Mouse (Mus musculus): Measurements from ENCODE around the gene Dock10. TPM values are rescaled to one million over a fixed set of nuclear protein-coding genes. Genes with fewer than 3 reads are reported as not detected.

Gene Dock10
- polyA plus RNA-seq, 1 experiment from 2014 or later, result 3.1 TPM

GRCm38 (mm10) chr1:80639553-80639952 is 118.8 kb downstream of the Dock10 start:
- Histone ChIP-seq H3K36me3 (no peaks in the 10 kb centered on the region), H3K9me3 (no peaks in the 10 kb centered on the region), H3K4me1 (replicated peaks) (no peaks in the 10 kb centered on the region), H3K27me3 (ENCODE audit: insufficient read depth, poor library complexity, severe bottlenecking) (no peaks in the 10 kb centered on the region), H3K4me3 (no peak overlapping the region), H3K27ac (no peak overlapping the region)
- no peak for DNase-seq (ENCODE audit: low spot score)
- WGBS, result 89% methylated on average over 1 of the region's 1 CpGs

- Histone ChIP-seq H3K27me3 (ENCODE audit: insufficient read depth, poor library complexity, severe bottlenecking) (no peaks in the 10 kb centered on the region), H3K9me3 (no peaks in the 10 kb centered on the region), H3K4me3 (no peak overlapping the region), H3K36me3 (no peaks in the 10 kb centered on the region), H3K4me1 (replicated peaks) (no peaks in the 10 kb centered on the region), H3K27ac (no peak overlapping the region)
- DNase-seq (ENCODE audit: low spot score), result no peak
- 80% methylated on average over 4 of the region's 4 CpGs for WGBS
These were observed 121.1 kb downstream of the Dock10 start for GRCm38 (mm10) chr1:80637214-80637705.

- Histone ChIP-seq H3K4me1 (replicated peaks) (peaks cover 5% of the 10 kb centered on the region), H3K27me3 (ENCODE audit: insufficient read depth, poor library complexity, severe bottlenecking) (no peaks in the 10 kb centered on the region), H3K9me3 (no peaks in the 10 kb centered on the region), H3K36me3 (no peaks in the 10 kb centered on the region), H3K4me3 (no peak overlapping the region), H3K27ac (no peak overlapping the region)
- DNase-seq (ENCODE audit: low spot score), result no peak
- 94% methylated on average over 4 of the region's 4 CpGs for WGBS
These were observed 122.5 kb downstream of the Dock10 start for GRCm38 (mm10) chr1:80635825-80636224.

- 92% methylated on average over 4 of the region's 4 CpGs for WGBS
- DNase-seq (ENCODE audit: low spot score), result no peak
- Histone ChIP-seq H3K36me3 (no peaks in the 10 kb centered on the region), H3K4me1 (replicated peaks) (peaks cover 18% of the 10 kb centered on the region), H3K27ac (no peak overlapping the region), H3K4me3 (no peak overlapping the region), H3K27me3 (ENCODE audit: insufficient read depth, poor library complexity, severe bottlenecking) (no peaks in the 10 kb centered on the region), H3K9me3 (no peaks in the 10 kb centered on the region)
These were observed 124.8 kb downstream of the Dock10 start for GRCm38 (mm10) chr1:80633536-80633935.

- Histone ChIP-seq H3K27me3 (ENCODE audit: insufficient read depth, poor library complexity, severe bottlenecking) (no peaks in the 10 kb centered on the region), H3K36me3 (no peaks in the 10 kb centered on the region), H3K4me3 (no peak overlapping the region), H3K27ac (peak overlapping the region; percentile 62; the same call in 1 of the 2 replicates), H3K9me3 (no peaks in the 10 kb centered on the region), H3K4me1 (replicated peaks) (peaks cover 18% of the 10 kb centered on the region)
- 57% methylated on average over 5 of the region's 5 CpGs for WGBS
- peak; percentile 23 for DNase-seq (ENCODE audit: low spot score)
These were observed 127.9 kb downstream of the Dock10 start for GRCm38 (mm10) chr1:80630179-80631149.

- H3K9me3 ChIP-seq, result no peaks in the 10 kb centered on the region
- no peak for DNase-seq (ENCODE audit: low spot score)
- no peaks in the 10 kb centered on the region for H3K27me3 ChIP-seq (ENCODE audit: insufficient read depth, poor library complexity, severe bottlenecking)
- no peak overlapping the region for H3K27ac ChIP-seq
- peaks cover 18% of the 10 kb centered on the region for H3K4me1 ChIP-seq (replicated peaks)
- no peaks in the 10 kb centered on the region for H3K36me3 ChIP-seq
- H3K4me3 ChIP-seq, result no peak overlapping the region
These were observed 130.3 kb downstream of the Dock10 start for GRCm38 (mm10) chr1:80628054-80628453.

- Histone ChIP-seq H3K36me3 (no peaks in the 10 kb centered on the region), H3K4me3 (no peak overlapping the region), H3K27me3 (ENCODE audit: insufficient read depth, poor library complexity, severe bottlenecking) (no peaks in the 10 kb centered on the region), H3K9me3 (no peaks in the 10 kb centered on the region), H3K4me1 (replicated peaks) (peaks cover 18% of the 10 kb centered on the region), H3K27ac (no peak overlapping the region)
- no peak for DNase-seq (ENCODE audit: low spot score)
- WGBS, result 96% methylated on average over 4 of the region's 4 CpGs
These were observed 131.5 kb downstream of the Dock10 start for GRCm38 (mm10) chr1:80626800-80627199.

GRCm38 (mm10) chr1:80625371-80625770 is 133.0 kb downstream of the Dock10 start:
- Histone ChIP-seq H3K9me3 (no peaks in the 10 kb centered on the region), H3K4me3 (no peak overlapping the region), H3K27me3 (ENCODE audit: insufficient read depth, poor library complexity, severe bottlenecking) (no peaks in the 10 kb centered on the region), H3K27ac (no peak overlapping the region), H3K36me3 (no peaks in the 10 kb centered on the region), H3K4me1 (replicated peaks) (peaks cover 8% of the 10 kb centered on the region)
- DNase-seq (ENCODE audit: low spot score), result no peak
- WGBS, result 90% methylated on average over 1 of the region's 1 CpGs

- no peaks in the 10 kb centered on the region for H3K36me3 ChIP-seq
- H3K4me1 ChIP-seq (replicated peaks), result peaks cover under 1% of the 10 kb centered on the region; the same call in 1 of the 2 replicates
- no peaks in the 10 kb centered on the region for H3K9me3 ChIP-seq
- H3K4me3 ChIP-seq, result no peak overlapping the region
- DNase-seq (ENCODE audit: low spot score), result no peak
- no peaks in the 10 kb centered on the region for H3K27me3 ChIP-seq (ENCODE audit: insufficient read depth, poor library complexity, severe bottlenecking)
- WGBS, result 67% methylated on average over 4 of the region's 4 CpGs
- H3K27ac ChIP-seq, result no peak overlapping the region
These were observed 133.8 kb downstream of the Dock10 start for GRCm38 (mm10) chr1:80624552-80624951.

- Histone ChIP-seq H3K4me3 (no peak overlapping the region), H3K9me3 (no peaks in the 10 kb centered on the region), H3K27me3 (ENCODE audit: insufficient read depth, poor library complexity, severe bottlenecking) (no peaks in the 10 kb centered on the region), H3K36me3 (no peaks in the 10 kb centered on the region), H3K27ac (no peak overlapping the region), H3K4me1 (replicated peaks) (no peaks in the 10 kb centered on the region)
- WGBS, result 87% methylated on average over 1 of the region's 1 CpGs
- no peak for DNase-seq (ENCODE audit: low spot score)
These were observed 135.7 kb downstream of the Dock10 start for GRCm38 (mm10) chr1:80622646-80623045.

GRCm38 (mm10) chr1:80619100-80619499 is 139.2 kb downstream of the Dock10 start:
- Histone ChIP-seq H3K4me3 (no peak overlapping the region), H3K9me3 (no peaks in the 10 kb centered on the region), H3K36me3 (no peaks in the 10 kb centered on the region), H3K4me1 (replicated peaks) (no peaks in the 10 kb centered on the region), H3K27ac (no peak overlapping the region), H3K27me3 (ENCODE audit: insufficient read depth, poor library complexity, severe bottlenecking) (no peaks in the 10 kb centered on the region)
- WGBS, result 75% methylated on average over 2 of the region's 2 CpGs
- DNase-seq (ENCODE audit: low spot score), result no peak

- Histone ChIP-seq H3K9me3 (no peaks in the 10 kb centered on the region), H3K27me3 (ENCODE audit: insufficient read depth, poor library complexity, severe bottlenecking) (no peaks in the 10 kb centered on the region), H3K4me1 (replicated peaks) (no peaks in the 10 kb centered on the region), H3K36me3 (no peaks in the 10 kb centered on the region), H3K4me3 (no peak overlapping the region), H3K27ac (no peak overlapping the region)
- DNase-seq (ENCODE audit: low spot score), result no peak
- whole genome bisulfite sequencing, result 81% methylated on average over 5 of the region's 5 CpGs
These were observed 141.7 kb downstream of the Dock10 start for GRCm38 (mm10) chr1:80616671-80617070.

- Histone ChIP-seq H3K27ac (no peak overlapping the region), H3K27me3 (ENCODE audit: insufficient read depth, poor library complexity, severe bottlenecking) (no peaks in the 10 kb centered on the region), H3K4me3 (no peak overlapping the region), H3K36me3 (no peaks in the 10 kb centered on the region), H3K4me1 (replicated peaks) (no peaks in the 10 kb centered on the region), H3K9me3 (no peaks in the 10 kb centered on the region)
- no peak for DNase-seq (ENCODE audit: low spot score)
- 92% methylated on average over 5 of the region's 5 CpGs for WGBS
These were observed 143.6 kb downstream of the Dock10 start for GRCm38 (mm10) chr1:80614750-80615149.

All from hindbrain, embryonic 10.5 days (tissue).